Mouse (Mus musculus) kidney, postnatal 25 days (tissue): ENCODE measurements around the gene Prkce.

Experiments
- DNase-seq, 2 experiments: peaks; one replicate each; pipeline ENCODE4 v3.0.0; 2021; ENCODE audit warnings: mixed read lengths in 2 of 2

The Prkce gene

DNA sequence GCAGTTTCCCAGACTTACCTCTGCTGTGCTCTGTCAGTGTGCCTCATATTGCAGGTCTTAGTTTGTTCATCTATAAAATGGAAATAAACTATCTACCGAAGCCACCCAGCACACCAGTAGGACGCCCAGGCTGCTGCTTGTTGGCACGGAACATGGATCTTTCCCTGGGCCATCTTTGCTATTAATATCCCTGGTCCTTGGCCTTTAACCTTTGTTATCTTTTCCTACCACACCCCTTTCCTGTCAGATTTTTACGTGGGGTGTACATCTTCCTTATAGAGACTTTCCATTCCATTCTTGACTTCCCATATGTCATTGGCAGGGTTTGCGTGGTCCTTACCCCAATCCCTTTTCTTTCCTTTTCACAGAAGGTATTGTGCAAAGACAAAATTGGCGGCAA lies 363.6 kb downstream of the Prkce start:
- DNase-seq, result no peak

DNA sequence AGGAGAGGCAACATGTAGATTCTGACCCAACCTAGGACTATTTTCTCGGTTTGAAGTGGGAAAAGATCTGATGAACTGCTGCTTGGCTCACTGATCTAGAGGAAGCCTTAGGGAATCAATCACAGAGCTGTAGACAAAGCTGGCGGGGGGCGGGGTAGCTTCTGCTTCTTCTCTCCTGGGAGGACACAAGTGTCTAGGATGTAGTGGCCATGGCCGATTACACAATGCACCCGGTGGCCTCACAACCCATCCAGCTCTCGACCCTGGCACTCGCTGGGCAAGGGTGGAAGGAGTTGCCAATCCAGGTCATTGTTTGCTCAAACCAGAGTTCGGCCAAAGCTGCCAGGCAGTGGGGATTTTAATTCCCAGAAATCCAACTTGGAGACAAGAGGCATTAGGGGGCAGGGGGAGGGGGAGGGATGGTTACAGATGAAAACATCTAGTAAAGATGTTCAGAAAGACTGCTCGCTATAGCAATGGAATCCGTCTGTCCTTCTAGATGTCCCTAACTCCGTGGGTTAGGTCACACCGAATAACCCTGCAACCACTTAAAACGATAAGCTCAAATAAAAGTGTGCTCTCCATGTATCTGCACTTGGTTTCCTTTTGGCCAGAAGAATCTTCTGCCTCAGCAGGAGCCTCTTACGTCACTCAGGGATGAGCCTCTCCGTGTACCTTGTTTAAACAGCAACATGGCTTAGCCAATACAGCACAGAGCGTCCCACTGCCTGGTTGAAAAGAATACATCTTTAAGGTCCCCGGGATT lies 365.4 kb downstream of the Prkce start:
- peak; percentile 60 to 66 for DNase-seq

DNA sequence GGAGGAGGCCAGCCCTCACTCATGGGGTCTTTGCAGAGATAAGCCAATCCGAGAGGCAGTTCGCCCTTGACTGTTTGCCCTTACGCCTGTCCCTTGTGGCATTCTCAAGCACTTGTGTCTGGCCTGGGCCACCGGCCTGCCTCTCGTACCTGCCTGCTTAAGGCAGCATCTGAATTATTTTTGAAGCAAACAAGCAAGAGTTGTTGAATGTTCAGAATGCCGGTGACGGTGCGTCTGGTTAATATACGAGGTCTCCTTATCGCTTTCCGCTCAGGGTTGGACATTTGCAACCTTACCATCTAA lies 365.9 kb downstream of the Prkce start:
- DNase-seq, result no peak

DNA sequence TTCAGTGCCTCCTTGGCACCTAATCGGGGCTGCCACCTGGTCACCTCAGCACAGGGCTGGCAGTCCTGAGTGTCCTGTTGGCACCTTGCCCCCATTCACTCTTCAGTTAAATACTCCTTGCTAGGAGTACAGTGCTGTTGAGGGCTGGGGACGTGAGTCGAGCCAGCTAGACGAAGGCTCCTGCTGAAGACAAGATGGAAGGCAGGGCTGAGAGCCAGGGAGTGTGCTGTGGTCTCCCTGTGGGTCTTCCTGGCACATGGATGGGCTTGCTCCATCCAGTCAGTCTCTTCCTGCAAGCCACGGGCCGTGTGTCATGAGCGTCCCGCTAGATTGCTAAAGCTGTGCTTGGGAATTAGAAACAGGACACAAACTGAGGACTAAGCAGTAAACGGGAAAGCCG lies 367.5 kb downstream of the Prkce start:
- DNase-seq, result peak; percentile 12 to 58

DNA sequence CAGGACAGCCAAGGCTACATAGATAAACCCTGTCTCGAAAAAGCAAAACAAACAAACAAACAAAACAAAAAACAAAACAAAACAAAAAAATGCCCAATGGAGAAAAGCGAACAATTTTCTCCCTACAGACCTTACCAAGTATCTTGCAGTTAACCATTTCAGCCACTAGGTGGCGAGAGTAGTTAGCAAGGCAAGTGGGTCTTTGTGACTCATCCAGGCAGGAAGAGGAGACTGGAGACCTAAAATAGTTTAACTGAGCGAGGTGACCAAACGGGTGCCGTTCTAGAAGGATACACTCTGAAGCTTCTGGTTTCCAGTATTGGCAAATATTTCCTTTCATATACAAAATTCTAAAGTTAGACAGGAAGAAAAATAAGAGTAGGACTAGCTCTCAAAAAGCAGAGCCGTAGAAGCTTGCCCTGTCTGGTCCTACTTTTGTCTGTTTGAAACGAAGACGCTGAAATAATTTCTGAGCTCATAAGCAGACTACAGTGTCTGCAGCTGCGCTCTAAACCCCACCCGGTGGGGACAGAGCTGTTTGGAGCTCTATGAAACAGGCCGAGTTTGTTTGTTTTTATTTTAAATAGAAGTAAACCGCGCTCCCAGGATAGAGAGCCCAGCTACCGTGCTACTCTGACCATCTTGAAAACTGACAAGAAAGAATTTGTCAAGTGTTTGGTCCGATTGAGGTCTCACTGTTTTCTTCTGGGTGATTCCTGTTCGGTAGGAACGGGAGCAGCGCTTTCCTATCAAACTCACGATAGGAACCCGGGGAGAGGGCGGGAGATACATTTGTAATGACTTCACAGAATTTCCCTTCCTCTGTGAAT lies 368.5 kb downstream of the Prkce start:
- DNase-seq, result peak; percentile 75 to 95

DNA sequence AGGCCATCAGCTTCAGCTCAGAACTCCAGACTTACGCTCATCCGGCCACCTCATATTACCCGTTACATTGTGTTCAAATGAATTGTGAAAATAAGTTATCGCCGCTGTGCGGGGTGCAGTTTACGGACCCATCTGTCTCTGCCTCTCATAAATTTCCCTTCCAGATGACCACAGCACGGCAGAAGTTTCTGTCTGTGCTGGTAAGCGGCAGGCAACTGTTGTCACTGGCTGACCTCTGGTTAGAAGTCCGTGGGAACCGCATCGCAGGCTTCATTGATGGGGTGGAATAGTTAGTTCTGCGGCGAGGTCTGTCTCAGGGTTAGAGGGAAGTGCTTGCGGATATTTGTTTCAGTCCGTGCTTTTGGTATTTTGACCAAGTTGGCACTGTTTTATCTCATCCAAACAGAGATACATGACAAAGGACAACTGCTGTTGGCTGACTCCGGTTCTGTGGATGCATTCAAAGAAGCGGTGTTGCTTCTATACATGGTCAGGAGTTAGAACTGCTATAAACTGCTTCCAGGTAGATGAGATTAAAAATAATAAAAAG lies 372.4 kb downstream of the Prkce start:
- peak; percentile 27 to 75 for DNase-seq

DNA sequence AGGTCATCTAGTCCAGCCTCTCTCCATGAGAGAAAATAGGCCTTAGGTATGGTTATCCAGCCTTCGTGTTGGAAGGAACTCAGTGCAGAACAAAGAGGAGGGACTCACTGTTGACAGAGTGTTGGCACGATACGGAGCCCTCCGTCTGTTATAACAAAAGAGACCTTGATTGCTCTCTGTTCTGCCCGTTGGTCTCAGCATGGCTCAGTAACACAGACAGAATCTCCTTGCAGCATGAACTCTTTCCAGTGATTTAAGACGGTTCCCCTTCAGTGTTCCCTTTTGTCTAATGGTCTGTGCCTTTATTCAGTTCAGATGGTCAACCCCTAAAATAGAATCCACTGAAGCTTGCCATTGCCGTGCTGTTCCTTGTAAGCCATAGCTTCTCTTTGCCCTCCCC lies 378.9 kb downstream of the Prkce start:
- no peak for DNase-seq

DNA sequence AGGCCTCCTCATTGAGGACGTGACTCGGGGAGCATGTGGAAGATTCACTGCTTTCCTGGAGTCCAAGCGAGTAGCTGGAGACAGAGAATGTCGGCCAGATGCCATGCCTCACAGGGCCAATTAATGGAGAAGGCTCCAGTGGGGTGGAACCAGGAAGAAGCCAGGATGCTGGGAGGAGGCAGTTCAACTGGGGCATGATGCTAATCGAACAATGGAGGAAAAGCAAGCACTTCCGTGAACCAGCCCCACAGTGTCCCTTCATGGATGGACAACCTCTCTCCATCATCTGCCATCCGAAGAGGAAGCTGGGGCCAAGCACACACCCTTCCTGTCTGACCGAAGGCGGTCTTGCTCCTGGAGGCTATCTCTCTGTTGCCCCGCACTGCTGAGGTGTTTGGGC lies 381.5 kb downstream of the Prkce start:
- DNase-seq, result peak; percentile 40 to 77

DNA sequence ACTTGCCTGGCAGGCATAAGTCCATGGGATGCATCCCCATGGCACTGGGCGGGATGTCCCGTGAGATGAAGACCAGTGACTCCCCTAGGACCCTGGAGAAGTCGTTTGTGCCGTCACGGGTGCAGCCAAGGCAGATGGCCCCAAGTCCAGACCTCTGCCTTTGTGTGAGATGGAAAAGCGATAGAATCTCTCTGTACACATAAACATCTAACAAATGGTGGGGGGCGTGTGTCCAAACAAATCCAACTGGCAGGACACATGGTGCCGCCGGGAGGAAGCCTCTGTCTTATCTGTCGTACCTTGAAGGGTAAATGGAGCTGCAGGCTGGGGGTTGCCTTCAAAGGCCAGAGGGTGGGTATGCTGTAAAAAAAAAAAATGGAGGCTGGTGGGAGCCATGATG lies 384.0 kb downstream of the Prkce start:
- no peak for DNase-seq

DNA sequence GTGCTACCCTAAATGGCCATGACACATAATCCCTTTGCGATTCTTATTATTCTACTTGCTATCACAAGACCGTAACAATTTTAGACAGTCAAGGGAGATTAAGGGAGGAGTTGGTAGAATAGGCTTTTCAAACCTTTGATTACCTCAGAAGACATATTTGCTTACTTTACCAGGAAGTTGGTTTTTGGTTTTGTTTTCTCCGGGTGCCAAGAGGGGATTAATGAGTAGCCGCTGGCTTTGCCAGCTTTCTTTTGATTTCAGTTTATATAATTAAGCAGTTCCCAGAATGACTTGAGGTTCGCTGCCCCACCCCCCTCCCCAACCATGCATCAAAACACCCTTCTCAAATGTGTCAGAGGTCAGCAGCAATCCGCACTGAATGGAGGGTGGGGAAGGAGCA lies 384.4 kb downstream of the Prkce start:
- no peak for DNase-seq

DNA sequence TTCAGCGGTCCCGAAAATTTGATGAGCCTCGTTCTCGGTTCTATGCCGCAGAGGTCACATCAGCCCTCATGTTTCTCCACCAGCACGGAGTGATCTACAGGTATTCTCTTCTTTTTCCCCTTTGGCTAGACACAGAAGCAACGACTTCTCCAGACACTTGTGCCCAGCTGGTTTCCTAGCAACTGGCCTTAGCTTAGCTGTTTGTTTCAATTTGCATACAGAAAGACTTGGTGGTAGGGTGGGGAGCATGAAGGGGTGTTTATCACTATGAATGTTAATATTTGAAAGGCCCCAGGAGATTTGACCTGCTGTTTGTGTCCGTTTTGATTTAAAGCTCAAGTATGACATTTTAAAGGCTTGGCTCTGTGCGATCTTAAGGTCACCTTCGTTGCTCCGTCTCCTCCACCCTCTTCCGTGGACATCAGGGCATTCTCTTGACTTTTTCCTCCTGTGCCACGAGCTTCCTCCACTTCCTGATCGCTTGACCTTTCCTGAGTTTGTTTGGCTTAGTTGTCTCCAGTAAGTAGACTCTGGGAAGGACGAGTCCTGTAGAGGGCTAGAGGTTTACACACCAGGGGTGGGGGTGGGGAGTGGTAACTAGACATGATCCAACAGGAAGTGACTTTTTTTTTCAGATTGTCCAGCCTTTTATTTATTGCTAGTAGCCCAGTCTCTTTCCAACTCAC lies 391.8 kb downstream of the Prkce start:
- peak; percentile 72 to 74 for DNase-seq

DNA sequence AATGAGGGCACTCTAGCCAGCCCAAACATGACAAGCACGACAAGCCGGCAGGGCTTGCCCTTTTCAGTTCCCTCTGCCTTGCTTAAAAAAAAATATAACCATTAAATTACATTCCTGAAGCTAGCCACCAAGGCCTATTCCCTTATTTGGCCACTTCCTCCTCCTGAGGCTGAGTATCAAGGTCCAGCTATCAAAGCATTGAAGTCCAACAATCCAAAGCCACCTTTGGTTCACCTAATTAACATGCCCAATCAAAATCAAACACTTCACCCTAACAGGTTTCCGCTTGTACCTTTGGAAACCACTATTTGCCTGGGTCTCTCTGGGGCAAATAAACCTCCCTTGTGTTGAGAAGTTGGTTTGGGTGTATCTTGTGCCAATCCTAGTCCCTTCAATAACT lies 392.9 kb downstream of the Prkce start:
- peak in 1 of 2 experiments; percentile 18 for DNase-seq

DNA sequence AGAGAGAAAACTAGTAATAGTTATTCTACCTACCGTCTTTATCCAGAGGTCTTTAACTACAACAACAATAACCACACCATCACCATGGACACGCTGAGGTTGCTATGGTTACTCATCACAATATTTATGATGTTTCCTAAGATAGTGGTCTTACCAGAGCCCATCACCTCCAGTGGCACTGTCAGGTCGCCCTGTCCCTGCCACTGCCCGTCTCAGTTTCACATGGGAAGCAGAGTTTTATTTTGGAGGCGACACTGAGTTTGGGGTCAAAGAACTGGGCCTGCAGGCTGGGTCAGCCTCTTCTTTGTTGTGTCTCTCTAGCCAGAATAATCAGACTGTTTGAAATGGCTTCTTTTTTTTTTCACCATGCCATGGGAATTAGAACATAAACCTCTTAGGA lies 402.9 kb downstream of the Prkce start:
- no peak for DNase-seq

DNA sequence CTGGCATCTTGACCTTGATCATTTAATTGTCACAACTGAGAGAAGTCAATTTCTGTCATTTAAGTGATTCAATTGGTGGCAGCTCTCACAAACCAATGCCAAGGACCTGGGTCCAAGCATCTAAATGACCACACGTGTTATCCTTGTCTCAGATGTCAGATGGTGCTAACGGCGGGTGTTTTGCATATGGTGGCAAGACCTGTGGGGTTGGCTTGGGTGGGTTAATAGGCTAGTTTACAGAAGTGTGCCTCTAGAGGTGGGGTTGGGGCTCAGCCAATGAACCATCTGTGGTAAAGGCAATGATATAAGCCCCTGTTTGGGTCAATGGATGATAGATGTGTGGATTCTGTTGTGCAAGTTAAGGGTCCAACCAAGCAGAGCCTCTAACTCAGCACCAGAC lies 403.7 kb downstream of the Prkce start:
- no peak for DNase-seq

DNA sequence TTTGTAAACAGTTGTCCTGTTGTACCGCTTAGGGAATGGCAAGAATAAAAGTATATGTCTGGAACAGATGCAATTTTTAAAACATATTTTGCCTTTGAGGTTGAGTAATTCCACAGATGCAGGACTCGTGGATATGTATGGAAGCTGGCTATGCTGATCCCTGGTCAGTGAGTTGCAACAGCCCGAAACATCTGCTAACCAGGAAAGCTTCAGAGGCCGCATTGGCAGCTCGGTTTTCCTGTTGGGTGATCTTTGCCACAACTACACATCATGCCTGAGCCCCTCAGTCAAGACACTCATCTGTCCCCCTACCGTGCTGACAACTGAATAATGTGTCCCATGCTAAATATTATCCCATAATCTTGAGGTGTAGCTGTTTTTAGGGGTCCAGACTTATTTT lies 404.6 kb downstream of the Prkce start:
- DNase-seq, result no peak

DNA sequence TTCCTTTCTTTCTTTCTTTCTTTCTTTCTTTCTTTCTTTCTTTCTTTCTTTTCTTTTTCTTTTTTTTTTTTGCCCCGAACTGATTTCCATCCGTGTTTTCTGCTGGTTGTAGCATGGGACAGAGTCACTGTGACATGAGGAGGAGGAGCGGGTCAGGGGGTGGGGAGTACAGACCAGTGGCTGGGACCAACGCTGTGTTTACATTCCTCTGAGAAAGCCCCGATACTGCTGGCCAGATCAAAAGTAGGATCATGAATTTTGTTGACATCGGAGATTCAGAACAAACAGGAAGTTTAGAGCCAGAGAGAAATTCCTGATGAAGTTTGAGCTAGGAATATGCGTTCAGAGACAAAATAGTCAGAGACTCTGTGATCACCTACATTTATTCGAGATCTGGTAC lies 405.0 kb downstream of the Prkce start:
- peak; percentile 33 to 57 for DNase-seq

DNA sequence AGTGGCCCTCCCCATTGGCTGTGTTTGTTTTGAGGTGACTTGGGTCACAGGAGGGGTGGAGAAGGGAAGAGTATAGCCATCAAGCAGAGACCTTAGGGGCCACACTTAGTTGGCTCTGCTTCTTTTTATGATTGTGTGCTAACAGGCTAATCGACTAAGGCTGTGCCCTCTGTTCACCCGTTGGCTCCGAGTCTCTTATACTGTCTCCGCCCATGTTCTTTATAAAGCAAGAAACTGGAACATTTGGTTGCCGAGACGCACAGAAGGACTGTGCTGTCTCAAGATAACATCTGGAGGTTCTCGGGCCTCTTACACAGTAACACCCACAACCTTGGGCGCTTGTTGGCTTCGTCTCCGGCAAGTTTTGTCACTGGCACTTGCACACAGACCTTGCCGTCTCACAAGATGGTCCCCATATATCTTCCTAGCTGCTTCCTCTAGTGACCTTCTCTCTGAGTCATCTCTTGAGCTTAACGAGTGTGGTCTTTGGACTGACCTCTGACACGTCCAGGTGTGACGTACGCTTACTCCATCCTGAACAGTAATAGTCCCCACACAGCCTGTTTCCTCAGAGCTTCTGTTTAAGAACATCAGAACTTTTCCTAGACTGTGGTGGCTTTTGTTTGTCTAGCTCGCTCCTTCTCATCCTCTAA lies 406.1 kb downstream of the Prkce start:
- DNase-seq, result no peak

DNA sequence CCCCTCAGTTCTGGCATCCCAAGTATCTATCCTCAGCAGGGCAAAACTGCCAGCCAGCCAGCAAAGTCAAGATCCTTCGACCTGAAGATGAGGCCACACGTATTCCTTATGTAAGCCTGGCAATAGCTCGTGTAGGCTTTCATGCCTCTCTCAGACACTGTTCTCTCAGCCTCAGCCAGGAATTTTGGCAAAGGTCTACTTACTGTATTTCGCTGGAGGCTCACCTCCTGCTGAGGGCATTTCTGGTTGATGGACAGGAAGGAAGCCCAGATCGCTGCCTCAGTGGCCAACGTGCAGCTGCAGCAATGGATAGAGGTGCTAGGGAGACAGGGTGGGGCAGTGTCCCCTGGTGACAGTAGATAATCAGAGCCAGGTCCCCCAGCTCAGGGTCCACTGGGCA lies 413.1 kb downstream of the Prkce start:
- no peak for DNase-seq

DNA sequence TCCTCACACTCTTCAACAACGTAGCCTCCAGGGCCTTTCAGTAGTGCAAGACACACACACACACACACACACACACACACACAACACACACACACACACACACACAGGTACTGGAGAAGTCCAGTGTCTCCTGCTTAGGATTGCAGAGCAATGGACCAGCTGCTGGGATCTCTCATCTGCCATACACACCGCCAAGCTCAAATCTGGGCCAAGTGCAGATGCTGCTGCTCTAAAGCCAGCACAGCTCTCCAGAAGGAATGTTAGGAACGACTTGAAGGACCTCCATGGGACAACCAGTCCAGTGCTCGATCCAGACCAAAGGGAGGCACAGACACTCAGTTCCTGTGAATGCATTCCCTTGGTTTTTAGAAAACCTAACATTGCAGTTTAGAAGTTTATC lies 414.8 kb downstream of the Prkce start:
- peak in 1 of 2 experiments; percentile 17 for DNase-seq

DNA sequence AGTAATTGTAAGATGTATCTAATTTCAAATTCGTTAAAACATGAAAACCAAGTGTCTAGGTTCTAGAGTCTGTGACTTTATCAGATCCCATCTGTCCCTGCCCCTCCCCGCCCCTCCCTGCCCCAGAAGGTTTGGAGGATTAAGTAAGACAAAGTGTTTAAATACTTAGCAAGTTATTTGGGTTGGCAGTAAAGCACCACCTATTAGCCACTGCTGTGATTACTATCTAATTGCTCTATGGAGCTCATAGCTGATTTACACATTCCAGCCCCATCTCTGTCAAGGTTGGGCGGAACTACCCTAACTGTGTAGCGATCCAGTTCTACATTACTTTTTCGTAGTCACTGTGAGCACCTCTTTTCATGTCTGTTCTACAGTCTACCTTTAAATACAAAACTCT lies 418.9 kb downstream of the Prkce start:
- DNase-seq, result no peak

DNA sequence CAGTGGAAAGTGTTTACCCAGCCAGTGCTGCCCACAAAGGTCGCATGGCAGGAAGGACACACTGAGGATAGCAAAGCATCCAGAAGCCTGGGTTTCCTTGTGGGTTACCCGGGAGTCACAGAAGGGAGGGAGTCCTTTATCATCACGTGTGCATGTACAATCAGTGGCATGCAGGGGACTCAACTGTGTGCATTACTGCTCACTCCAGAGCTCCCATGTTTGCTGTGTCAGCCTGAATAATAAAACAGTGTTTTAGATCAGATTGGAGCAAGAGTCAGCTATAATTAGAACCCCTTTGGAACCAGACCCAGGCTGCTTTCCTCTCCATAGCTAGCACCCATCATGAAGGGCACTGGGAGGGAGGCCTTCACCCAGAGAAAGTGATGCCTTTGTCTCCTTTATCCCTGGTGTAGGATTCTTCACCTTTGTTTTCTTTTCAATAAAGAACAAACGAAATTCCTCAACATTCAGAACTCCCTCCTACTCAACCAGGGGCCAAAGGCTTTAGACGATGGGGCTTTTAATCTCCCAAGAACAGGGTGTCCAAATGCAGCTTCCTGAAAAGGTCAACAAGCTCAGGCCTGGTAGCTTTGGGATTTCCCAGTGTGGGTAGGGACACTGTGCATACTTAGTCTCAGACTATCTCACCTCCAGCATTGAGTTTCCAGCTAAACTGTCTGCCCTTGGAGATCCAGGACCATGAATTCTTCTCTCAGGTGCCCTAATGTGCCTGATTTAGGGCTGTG lies 421.3 kb downstream of the Prkce start:
- DNase-seq, result no peak

DNA sequence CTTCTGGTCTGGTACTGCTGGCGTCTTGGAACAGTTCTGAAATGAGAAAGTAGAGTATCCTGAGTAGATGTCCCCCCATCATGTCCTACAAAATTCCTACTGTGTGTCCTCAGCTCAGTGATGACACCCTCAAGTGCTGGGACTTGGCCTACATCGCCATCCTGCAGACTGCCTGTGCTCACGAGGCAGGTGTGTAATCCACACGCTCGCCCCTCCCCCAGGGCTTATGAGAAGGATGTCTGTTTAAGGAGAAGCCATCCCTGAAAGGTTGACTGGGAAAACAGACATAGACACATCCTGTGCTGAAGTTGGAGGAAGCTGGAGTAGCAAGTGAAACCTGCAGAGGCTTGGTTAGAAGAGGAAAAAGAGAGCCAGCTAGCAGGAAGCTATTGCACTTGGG lies 422.1 kb downstream of the Prkce start:
- DNase-seq, result no peak
